Mouse (Mus musculus): Measurements from ENCODE around the gene Wdr20.

DNA sequence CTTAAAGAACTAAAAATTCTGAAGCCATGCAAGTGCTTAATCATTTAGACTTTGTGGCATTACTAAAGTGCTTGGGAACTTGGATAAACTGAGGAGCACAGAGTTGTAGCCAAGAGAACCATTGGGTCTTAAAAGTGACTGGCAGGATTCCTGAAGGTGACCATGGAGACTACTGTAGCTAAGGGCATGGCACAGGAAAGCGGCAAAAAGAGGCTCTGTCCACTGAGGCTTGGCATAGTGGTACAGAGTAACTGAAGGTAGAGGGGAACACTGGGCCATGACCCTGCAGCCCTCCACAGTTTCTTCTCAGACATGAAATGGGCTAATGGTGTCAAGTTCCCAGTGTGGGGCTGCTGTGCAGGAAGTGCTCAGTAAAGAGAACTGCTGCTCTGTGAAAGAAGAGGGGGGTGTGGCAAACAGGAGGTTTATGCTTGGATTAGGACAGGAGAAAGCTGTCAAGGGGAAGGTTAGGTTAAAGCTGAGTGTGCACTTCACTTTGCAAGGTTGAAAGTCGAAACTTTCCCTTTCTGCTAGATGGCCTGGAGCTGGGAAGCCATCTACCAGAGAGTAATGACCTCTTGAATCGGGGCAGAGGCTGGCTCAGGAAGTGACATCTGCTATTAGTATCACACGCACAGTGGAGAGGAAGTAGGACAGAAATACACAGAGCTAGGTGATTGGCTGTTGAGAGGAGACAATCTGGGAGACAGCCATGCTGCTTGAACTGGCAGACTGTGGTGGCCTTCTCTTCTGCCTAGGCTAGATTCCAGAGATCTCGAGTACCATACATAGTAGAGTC lies 38.1 kb downstream of the Wdr20 start:
- TF ChIP-seq CTCF (IDR thresholded peaks at IDR 0.05; ENCODE audit: borderline replicate concordance, control insufficient read depth, extremely low read depth, insufficient read depth, low read length, poor library complexity), result no peak
- no peak for TF ChIP-seq POLR2A (IDR thresholded peaks at IDR 0.05; ENCODE audit: control insufficient read depth, extremely low read depth, insufficient read depth, low read length, poor library complexity)

Data from thymus, adult 2 months (tissue).